In genomic region chr16:35941382-35941781, GRCm38 (mm10) we compare ENCODE assay signal across 11 mouse cellular contexts. TPM values are rescaled to one million over a fixed set of nuclear protein-coding genes. Genes with fewer than 3 reads are reported as not detected.
DNase-seq lines count a peak whose midpoint lies in the region; ATAC-seq and TF ChIP-seq lines count a peak whose summit lies in the region.
"Had no signal": no experiment of that assay in that cellular context is flagged by ENCODE, and none has a peak within 500 bp of the region (broad histone marks: within the 10 kb centered on the region; RNA-seq: fewer than 3 reads in every experiment).

No protein-coding gene starts in this region.

- H3K27ac ChIP-seq in left cerebral cortex, adult 2 months, result no peak overlapping the region
- H3K27ac ChIP-seq: embryonic facial prominence, embryonic 13.5 days; liver, embryonic 15.5 days had no signal

- intact Hi-C loops in left cerebral cortex, adult 2 months (cut with DNase I), result no loop called here

- peak; percentile 33 for TF ChIP-seq CTCF in left cerebral cortex, adult 2 months (IDR thresholded peaks at IDR 0.05)

- no peak for ATAC-seq in CD4-positive, CD25-positive, alpha-beta regulatory T cell, adult 4 months
- ATAC-seq in megakaryocyte, adult 5-6 weeks (ENCODE audit: poor library complexity, severe bottlenecking), result no peak
- ATAC-seq in inflammation-experienced regulatory T-cells, adult 6 months, result no peak

- peak; percentile 75 for DNase-seq in CD4-positive, CD25-positive, alpha-beta regulatory T cell, adult 2 months (ENCODE audit: low read depth, low spot score)
- DNase-seq in left cerebral cortex, adult 2 months (ENCODE audit: extremely low spot score in 1 of 2, low spot score in 2 of 2), result no peak
- DNase-seq in left cerebral cortex, adult 8-10 months (ENCODE audit: low spot score in 2 of 2), result no peak
- DNase-seq in kidney, postnatal 10 days, result peak; percentile 44
- peak; percentile 39 to 73 for DNase-seq in spleen, postnatal 4 days (ENCODE audit: low spot score in 2 of 2)
- DNase-seq: right cerebral cortex, postnatal 25 days had no signal

- H3K4me3 ChIP-seq in left cerebral cortex, adult 2 months, result no peak overlapping the region
- H3K4me3 ChIP-seq: embryonic facial prominence, embryonic 13.5 days; liver, embryonic 15.5 days had no signal

RNA-seq across cellular contexts. Expression of gene Dtx3l, which starts 2.4 kb away (rescaled TPM):
- polyA plus RNA-seq in CD4-positive, CD25-positive, alpha-beta regulatory T cell, adult 4 months (2017; shearing (Covaris generic)), result 10 to 100 TPM; 60.4 to 61.4 TPM
- 1 to 10 TPM; 3.5 to 3.6 TPM for total RNA-seq in left cerebral cortex, adult 2 months (2021)
- total RNA-seq in left cerebral cortex, adult 8-10 months (2022), result 1 to 10 TPM; 4.7 to 5.7 (median 5.2) TPM
- 32.6 and 36.5 TPM in 2 replicates for total RNA-seq in megakaryocyte, adult 5-6 weeks (2015)
- 50.0 and 51.3 TPM in 2 replicates for total RNA-seq in megakaryocyte, adult 5-6 weeks (2017)
- 10 to 100 TPM; 47.2 to 59.8 (median 52.9) TPM for polyA plus RNA-seq in inflammation-experienced regulatory T-cells, adult 6 months (2017; shearing (Covaris generic))

RNA-seq across cellular contexts. Expression of gene Parp9, which starts 3.1 kb away (rescaled TPM):
- polyA plus RNA-seq in CD4-positive, CD25-positive, alpha-beta regulatory T cell, adult 4 months (2017; shearing (Covaris generic)), result 10 to 100 TPM; 73.8 to 98.6 TPM
- total RNA-seq in left cerebral cortex, adult 2 months (2021), result 1 to 10 TPM; 2.3 to 3.9 TPM
- 1 to 10 TPM; 2.9 to 4.9 (median 3.9) TPM for total RNA-seq in left cerebral cortex, adult 8-10 months (2022)
- 25.0 and 26.3 TPM in 2 replicates for total RNA-seq in megakaryocyte, adult 5-6 weeks (2015)
- total RNA-seq in megakaryocyte, adult 5-6 weeks (2017), result 48.2 and 63.1 TPM in 2 replicates
- polyA plus RNA-seq in inflammation-experienced regulatory T-cells, adult 6 months (2017; shearing (Covaris generic)), result 10 to 100 TPM; 62.4 to 76.7 (median 76.5) TPM

RNA-seq across cellular contexts. Expression of gene Kpna1, which starts 37.2 kb away (rescaled TPM):
- 10 to 100 TPM; 42.1 to 46.4 TPM for polyA plus RNA-seq in CD4-positive, CD25-positive, alpha-beta regulatory T cell, adult 4 months (2017; shearing (Covaris generic))
- total RNA-seq in left cerebral cortex, adult 2 months (2021), result 100 to 1,000 TPM; 132 to 157 TPM
- 100 to 1,000 TPM; 128 to 143 (median 130) TPM for total RNA-seq in left cerebral cortex, adult 8-10 months (2022)
- 36.0 and 39.1 TPM in 2 replicates for total RNA-seq in megakaryocyte, adult 5-6 weeks (2015)
- 29.4 and 31.9 TPM in 2 replicates for total RNA-seq in megakaryocyte, adult 5-6 weeks (2017)
- polyA plus RNA-seq in inflammation-experienced regulatory T-cells, adult 6 months (2017; shearing (Covaris generic)), result 10 to 100 TPM; 39.8 to 41.2 (median 40.9) TPM

Comparison
In these comparisons a context has a peak if more than half of its experiments do, and no peak if none do; other contexts are left out.
1. DNase-seq: peak in CD4-positive, CD25-positive, alpha-beta regulatory T cell, adult 2 months (single experiment), kidney, postnatal 10 days (single experiment) and spleen, postnatal 4 days (2 of 2); none in left cerebral cortex, adult 2 months (0 of 2) and left cerebral cortex, adult 8-10 months (0 of 2).
2. RNA of gene Dtx3l, which starts 2.4 kb away (total RNA-seq): 32.6 to 51.3 TPM in megakaryocyte, adult 5-6 weeks; 4.7 to 5.7 TPM in left cerebral cortex, adult 8-10 months and 3.5 to 3.6 TPM in left cerebral cortex, adult 2 months; every median in the first group is over 4 times any median in the second.
3. RNA of gene Parp9, which starts 3.1 kb away (total RNA-seq): 25.0 to 63.1 TPM in megakaryocyte, adult 5-6 weeks; 2.9 to 4.9 TPM in left cerebral cortex, adult 8-10 months and 2.3 to 3.9 TPM in left cerebral cortex, adult 2 months; every median in the first group is over 4 times any median in the second.